Mouse (Mus musculus): ENCODE results near the gene B2m. TPM values are rescaled to one million over a fixed set of nuclear protein-coding genes. Genes with fewer than 3 reads are reported as not detected.

The B2m gene
- polyA plus RNA-seq, 1 experiment from 2014 or later = 322 TPM

DNA sequence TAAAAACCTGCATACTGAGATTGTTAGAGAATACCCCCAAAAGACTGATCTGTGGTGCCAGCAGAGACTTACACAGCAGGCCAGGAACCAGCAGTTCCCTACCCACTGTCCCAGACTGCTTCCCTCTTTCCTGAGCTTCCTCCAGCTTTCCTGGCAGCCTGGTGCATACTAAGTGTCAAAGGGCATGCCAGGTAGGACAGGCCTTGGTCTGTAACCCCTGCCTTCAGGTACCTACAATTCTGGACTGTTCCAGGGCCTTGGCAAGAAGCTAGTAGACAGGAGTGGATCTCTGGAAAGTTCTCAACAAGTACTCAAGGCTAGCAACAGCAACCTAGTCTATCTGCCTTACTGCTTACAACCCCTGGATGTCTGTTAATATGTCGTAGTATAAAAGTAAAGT, 3.7 kb downstream of the B2m start:
- ATAC-seq (ENCODE audit: low read depth) (no peak), DNase-seq (no peak)
- Histone ChIP-seq H3K36me3 (peaks cover 44% of the 10 kb centered on the region), H3K9me3 (replicated peaks) (no peaks in the 10 kb centered on the region), H3K27me3 (no peaks in the 10 kb centered on the region), H3K27ac (no peak overlapping the region), H3K4me2 (no peak overlapping the region), H3K9ac (no peak overlapping the region), H3K4me3 (replicated peaks) (no peak overlapping the region), H3K4me1 (replicated peaks) (peaks cover 62% of the 10 kb centered on the region)
- WGBS (ENCODE audit: insufficient replicate concordance) = 83% methylated on average over 1 of the region's 1 CpGs

DNA sequence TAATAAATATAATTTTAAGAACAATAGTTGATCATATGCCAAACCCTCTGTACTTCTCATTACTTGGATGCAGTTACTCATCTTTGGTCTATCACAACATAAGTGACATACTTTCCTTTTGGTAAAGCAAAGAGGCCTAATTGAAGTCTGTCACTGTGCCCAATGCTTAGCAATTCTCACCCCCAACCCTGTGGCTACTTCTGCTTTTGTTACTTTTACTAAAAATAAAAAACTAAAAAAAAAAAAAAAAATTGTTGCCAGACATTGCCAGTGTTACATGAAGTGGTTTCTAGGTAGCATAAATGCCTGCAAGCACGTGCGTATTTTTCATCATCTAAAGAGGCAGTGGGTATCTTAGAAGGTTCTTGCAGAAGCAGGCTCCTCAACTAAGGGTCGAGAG, 5.4 kb downstream of the B2m start:
- ATAC-seq (ENCODE audit: low read depth) (no peak), DNase-seq (no peak)
- Histone ChIP-seq H3K36me3 (peaks cover 44% of the 10 kb centered on the region), H3K27ac (no peak overlapping the region), H3K27me3 (no peaks in the 10 kb centered on the region), H3K9ac (no peak overlapping the region), H3K4me1 (replicated peaks) (peaks cover 61% of the 10 kb centered on the region), H3K4me3 (replicated peaks) (no peak overlapping the region), H3K4me2 (no peak overlapping the region), H3K9me3 (replicated peaks) (no peaks in the 10 kb centered on the region)
- 61% methylated on average over 3 of the region's 3 CpGs for WGBS (ENCODE audit: insufficient replicate concordance)

DNA sequence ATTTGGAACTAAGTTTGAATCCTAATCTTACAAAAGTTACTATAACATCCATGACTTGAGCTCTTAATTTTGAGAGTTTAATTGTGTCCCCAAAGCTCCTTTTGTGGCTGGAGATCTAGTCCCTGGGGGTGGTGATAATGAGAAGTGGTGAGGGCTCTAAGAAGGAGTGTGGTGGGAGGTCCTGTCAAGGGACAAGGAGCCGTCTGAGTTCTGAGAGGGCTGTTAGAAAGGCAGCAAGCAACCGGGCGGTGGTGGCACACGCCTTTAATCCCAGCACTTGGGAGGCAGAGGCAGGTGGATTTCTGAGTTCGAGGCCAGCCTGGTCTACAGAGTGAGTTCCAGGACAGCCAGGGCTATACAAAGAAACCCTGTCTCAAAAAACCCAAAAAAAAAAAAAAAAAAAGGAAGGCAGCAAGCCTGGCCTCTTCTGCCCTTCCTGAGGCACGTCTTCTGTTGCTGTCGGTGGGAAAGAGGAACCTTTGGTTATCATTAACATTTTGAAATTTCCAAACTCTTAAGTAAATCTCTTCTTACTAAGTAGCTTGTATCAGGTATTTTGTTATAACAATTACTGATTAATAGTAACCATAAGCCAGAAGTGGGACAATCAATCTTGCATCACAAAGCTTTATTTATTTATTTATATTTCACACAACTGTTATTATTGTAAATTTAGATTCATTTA, 6.3 kb downstream of the B2m start:
- H3K9me3 ChIP-seq (replicated peaks) = no peaks in the 10 kb centered on the region
- no peak overlapping the region for H3K4me3 ChIP-seq (replicated peaks)
- WGBS (ENCODE audit: insufficient replicate concordance) = 49% methylated on average over 7 of the region's 7 CpGs
- no peaks in the 10 kb centered on the region for H3K27me3 ChIP-seq
- ATAC-seq (ENCODE audit: low read depth) (no peak), DNase-seq (no peak)
- no peak overlapping the region for H3K4me2 ChIP-seq
- peaks cover 44% of the 10 kb centered on the region for H3K36me3 ChIP-seq
- no peak overlapping the region for H3K9ac ChIP-seq
- no peak overlapping the region for H3K27ac ChIP-seq
- peaks cover 57% of the 10 kb centered on the region for H3K4me1 ChIP-seq (replicated peaks)

DNA sequence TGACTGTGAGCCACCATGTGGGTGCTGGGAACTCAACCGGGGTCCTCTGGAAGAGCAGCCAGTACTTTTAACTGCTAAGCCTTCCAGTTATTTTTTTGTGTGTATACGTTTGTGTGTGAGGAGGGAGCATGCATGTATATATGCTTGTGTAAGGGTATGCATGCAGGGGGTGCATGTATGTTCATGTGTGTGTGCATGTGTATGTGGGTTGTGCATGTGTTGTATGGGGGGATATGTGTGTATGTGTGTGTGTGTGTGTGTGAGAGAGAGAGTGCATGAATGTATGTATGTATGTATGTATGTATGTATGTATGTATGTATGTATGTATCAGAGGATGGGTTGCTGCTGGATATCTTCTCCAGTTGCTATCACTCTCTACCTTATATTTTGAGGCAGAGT, 7.0 kb downstream of the B2m start:
- Histone ChIP-seq H3K4me3 (replicated peaks) (no peak overlapping the region), H3K9me3 (replicated peaks) (no peaks in the 10 kb centered on the region), H3K4me1 (replicated peaks) (peaks cover 50% of the 10 kb centered on the region), H3K36me3 (peaks cover 44% of the 10 kb centered on the region), H3K27ac (no peak overlapping the region), H3K9ac (no peak overlapping the region), H3K4me2 (no peak overlapping the region), H3K27me3 (no peaks in the 10 kb centered on the region)
- WGBS (ENCODE audit: insufficient replicate concordance) = 75% methylated on average over 2 of the region's 2 CpGs
- ATAC-seq (ENCODE audit: low read depth) = no peak
- DNase-seq = no peak

DNA sequence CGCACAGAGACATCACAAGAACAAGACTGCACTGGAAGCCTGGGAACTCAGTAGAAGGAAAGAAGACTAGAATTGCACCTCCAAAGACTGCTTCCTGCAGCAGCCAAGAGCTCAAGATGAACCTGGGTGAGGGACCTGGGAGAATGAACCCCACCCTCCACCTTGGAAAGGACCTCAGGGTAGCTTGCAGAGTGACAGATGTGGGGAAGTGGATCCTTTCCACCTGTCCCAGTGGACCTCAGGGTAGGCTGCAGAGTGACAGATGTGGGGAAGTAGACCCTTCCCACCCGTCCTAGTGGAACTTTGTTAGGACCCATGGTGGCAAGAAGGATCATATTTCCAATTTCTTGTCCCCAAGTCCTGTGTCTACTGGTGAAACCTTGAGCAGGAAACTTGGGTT, 7.8 kb downstream of the B2m start:
- peak overlapping the region; percentile 19 for H3K27ac ChIP-seq
- 57% methylated on average over 2 of the region's 2 CpGs for WGBS (ENCODE audit: insufficient replicate concordance)
- no peaks in the 10 kb centered on the region for H3K9me3 ChIP-seq (replicated peaks)

GRCm38 (mm10) chr2:122156051-122156700, 8.7 kb downstream of the B2m start:
- 60% methylated on average over 4 of the region's 4 CpGs for WGBS (ENCODE audit: insufficient replicate concordance)
- Histone ChIP-seq H3K4me2 (no peak overlapping the region), H3K27ac (peak overlapping the region; percentile 19)

More for the DNA sequence above, 7.8 kb downstream of the B2m start:
- Histone ChIP-seq H3K36me3 (peaks cover 42% of the 10 kb centered on the region), H3K9ac (no peak overlapping the region), H3K4me1 (replicated peaks) (peaks cover 42% of the 10 kb centered on the region), H3K27me3 (no peaks in the 10 kb centered on the region), H3K4me3 (replicated peaks) (no peak overlapping the region), H3K4me2 (no peak overlapping the region)
- ATAC-seq (ENCODE audit: low read depth) = no peak
- no peak for DNase-seq

DNA sequence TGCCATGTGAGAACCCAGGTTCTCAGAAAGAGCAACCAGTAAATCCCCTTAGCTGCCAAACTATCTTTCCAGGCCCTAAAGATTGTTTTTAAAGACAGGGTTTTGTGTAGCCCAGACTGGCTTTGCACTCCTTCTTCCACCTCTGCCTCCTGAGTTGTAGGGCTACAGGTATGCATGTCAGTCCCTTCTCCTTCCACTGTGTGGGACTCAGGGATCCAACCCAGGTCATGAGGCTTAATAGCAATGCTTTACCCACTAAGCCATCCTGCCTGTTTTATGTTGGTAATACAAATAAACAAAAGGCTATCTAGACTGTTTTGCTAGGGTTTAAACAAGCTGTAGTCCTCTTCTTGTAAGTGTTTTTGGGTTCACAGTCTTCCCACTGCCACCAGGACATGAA, 10.1 kb downstream of the B2m start:
- H3K4me2 ChIP-seq = no peak overlapping the region
- no peak overlapping the region for H3K27ac ChIP-seq
- H3K9me3 ChIP-seq (replicated peaks) = no peaks in the 10 kb centered on the region
- H3K27me3 ChIP-seq = no peaks in the 10 kb centered on the region
- no peak overlapping the region for H3K9ac ChIP-seq
- no peak overlapping the region for H3K4me3 ChIP-seq (replicated peaks)
- no peak for DNase-seq
- no peak for ATAC-seq (ENCODE audit: low read depth)
- peaks cover 21% of the 10 kb centered on the region for H3K36me3 ChIP-seq
- peaks cover 32% of the 10 kb centered on the region for H3K4me1 ChIP-seq (replicated peaks)

More at GRCm38 (mm10) chr2:122156051-122156700, 8.7 kb downstream of the B2m start:
- Histone ChIP-seq H3K9me3 (replicated peaks) (no peaks in the 10 kb centered on the region), H3K4me3 (replicated peaks) (no peak overlapping the region), H3K4me1 (replicated peaks) (peaks cover 38% of the 10 kb centered on the region), H3K27me3 (no peaks in the 10 kb centered on the region), H3K36me3 (peaks cover 33% of the 10 kb centered on the region), H3K9ac (no peak overlapping the region)
- DNase-seq (no peak), ATAC-seq (ENCODE audit: low read depth) (peak; percentile 58)

DNA sequence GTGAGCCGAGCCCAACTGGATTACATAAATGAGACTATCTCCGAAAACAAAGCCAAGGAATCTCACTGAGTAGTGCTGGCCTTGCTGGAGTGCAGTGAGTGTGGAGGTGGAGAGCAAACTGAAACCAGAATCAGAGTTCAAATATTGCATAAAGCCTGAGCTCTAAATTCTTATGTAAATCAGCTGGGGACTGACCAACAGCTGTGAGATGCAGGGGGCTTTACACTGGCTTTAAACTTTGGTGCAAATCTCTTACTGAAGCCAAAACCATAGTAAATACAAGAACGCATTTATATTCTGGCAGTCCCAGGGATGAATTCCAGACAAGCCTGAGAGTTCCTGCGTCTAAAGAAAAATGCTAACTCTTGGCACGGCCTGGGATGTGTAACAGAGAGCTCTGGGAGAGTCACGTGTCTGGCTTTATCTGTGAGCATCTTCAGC, 10.9 kb downstream of the B2m start:
- H3K4me2 ChIP-seq = no peak overlapping the region
- ATAC-seq (ENCODE audit: low read depth) (no peak), DNase-seq (no peak)
- H3K36me3 ChIP-seq = peaks cover 14% of the 10 kb centered on the region
- H3K4me1 ChIP-seq (replicated peaks) = peaks cover 29% of the 10 kb centered on the region
- H3K9me3 ChIP-seq (replicated peaks) = no peaks in the 10 kb centered on the region
- WGBS (ENCODE audit: insufficient replicate concordance) = 63% methylated on average over 6 of the region's 6 CpGs
- H3K27ac ChIP-seq = no peak overlapping the region
- no peaks in the 10 kb centered on the region for H3K27me3 ChIP-seq
- H3K4me3 ChIP-seq (replicated peaks) = no peak overlapping the region
- no peak overlapping the region for H3K9ac ChIP-seq

DNA sequence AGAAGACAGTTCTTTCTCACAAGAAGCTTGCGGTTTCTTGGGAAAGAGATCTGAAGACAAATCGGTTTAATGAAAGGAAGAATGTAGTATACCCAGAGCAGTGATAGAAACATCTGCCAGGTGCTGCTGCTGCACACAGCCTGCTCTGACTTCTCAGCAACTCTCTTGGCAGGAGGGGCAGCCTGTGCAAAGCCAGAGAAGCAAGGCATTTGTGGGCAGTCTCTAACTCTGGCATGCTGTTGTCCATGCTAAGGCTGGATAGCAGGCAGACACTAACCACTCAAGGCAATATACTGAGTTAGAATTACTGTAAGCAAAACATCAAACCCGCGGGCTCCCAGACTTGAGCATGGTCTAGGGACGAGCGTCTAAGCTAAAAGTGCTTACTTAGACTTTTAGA, 12.2 kb downstream of the B2m start:
- WGBS (ENCODE audit: insufficient replicate concordance) = 74% methylated on average over 6 of the region's 6 CpGs
- peaks cover 31% of the 10 kb centered on the region for H3K4me1 ChIP-seq (replicated peaks)

GRCm38 (mm10) chr2:122160680-122161079, 13.2 kb downstream of the B2m start, which contains the start of gene Trim69:
Gene Trim69, plus strand, starts transcription at chr2:122160700.
- no peaks in the 10 kb centered on the region for H3K27me3 ChIP-seq
- no peaks in the 10 kb centered on the region for H3K9me3 ChIP-seq (replicated peaks)
- no peak within 1 kb of the TSS for H3K9ac ChIP-seq
- H3K4me2 ChIP-seq = no peak within 1 kb of the TSS
- H3K36me3 ChIP-seq = no peaks in the 10 kb centered on the region
- no peak within 1 kb of the TSS for H3K4me3 ChIP-seq (replicated peaks)
- H3K4me1 ChIP-seq (replicated peaks) = peaks cover 21% of the 10 kb centered on the region
- WGBS (ENCODE audit: insufficient replicate concordance) = 36% methylated on average over 2 of the region's 2 CpGs
- ATAC-seq (ENCODE audit: low read depth) = peak; percentile 36; the same call in 1 of the 2 replicates
- no peak within 1 kb of the TSS for H3K27ac ChIP-seq
- peak; percentile 63 for DNase-seq

More for the DNA sequence above, 12.2 kb downstream of the B2m start:
- Histone ChIP-seq H3K27me3 (no peaks in the 10 kb centered on the region), H3K9ac (no peak overlapping the region), H3K4me2 (no peak overlapping the region), H3K9me3 (replicated peaks) (no peaks in the 10 kb centered on the region), H3K36me3 (peaks cover 7% of the 10 kb centered on the region), H3K27ac (no peak overlapping the region), H3K4me3 (replicated peaks) (no peak overlapping the region)
- DNase-seq (no peak), ATAC-seq (ENCODE audit: low read depth) (no peak)

- H3K27me3 ChIP-seq = no peaks in the 10 kb centered on the region
- DNase-seq = no peak
- no peaks in the 10 kb centered on the region for H3K9me3 ChIP-seq (replicated peaks)
- H3K4me1 ChIP-seq (replicated peaks) = peaks cover 14% of the 10 kb centered on the region; the same call in 1 of the 2 replicates
- no peak overlapping the region for H3K4me2 ChIP-seq
- H3K36me3 ChIP-seq = no peaks in the 10 kb centered on the region
- no peak for ATAC-seq (ENCODE audit: low read depth)
- no peak overlapping the region for H3K27ac ChIP-seq
- 44% methylated on average over 4 of the region's 4 CpGs for WGBS (ENCODE audit: insufficient replicate concordance)
- no peak overlapping the region for H3K9ac ChIP-seq
- no peak overlapping the region for H3K4me3 ChIP-seq (replicated peaks)
Measured at GRCm38 (mm10) chr2:122161542-122161941, 14.1 kb downstream of the B2m start.

DNA sequence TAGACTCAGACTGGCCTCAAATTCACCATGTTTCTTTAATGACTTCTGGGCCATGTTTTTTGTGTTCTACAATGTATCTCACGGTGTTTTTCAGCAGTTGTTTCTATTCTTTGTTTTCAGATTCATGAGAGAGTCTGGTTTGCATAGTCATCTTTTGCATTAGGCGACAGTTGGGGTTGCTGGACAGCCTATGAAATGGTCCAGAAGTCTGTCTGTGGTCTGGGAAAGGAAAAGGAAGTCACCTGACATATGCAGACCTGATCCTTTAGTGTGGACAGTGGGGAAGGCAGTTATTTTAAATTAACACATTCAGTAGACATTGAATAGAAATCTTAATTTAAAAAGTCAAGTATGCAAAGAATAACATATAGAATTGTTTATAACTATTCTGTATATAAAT, 15.0 kb downstream of the B2m start:
- Histone ChIP-seq H3K9me3 (replicated peaks) (no peaks in the 10 kb centered on the region), H3K4me3 (replicated peaks) (no peak overlapping the region), H3K9ac (no peak overlapping the region), H3K4me1 (replicated peaks) (peaks cover 9% of the 10 kb centered on the region; the same call in 1 of the 2 replicates), H3K36me3 (no peaks in the 10 kb centered on the region), H3K27ac (no peak overlapping the region), H3K27me3 (no peaks in the 10 kb centered on the region), H3K4me2 (no peak overlapping the region)
- 42% methylated on average over 2 of the region's 2 CpGs for WGBS (ENCODE audit: insufficient replicate concordance)
- ATAC-seq (ENCODE audit: low read depth) = no peak
- DNase-seq = no peak

Measured in liver, embryonic 13.5 days (tissue).